Mouse (Mus musculus): Measurements from ENCODE around the gene Ppp1r35.

Ppp1r35 gene

DNA sequence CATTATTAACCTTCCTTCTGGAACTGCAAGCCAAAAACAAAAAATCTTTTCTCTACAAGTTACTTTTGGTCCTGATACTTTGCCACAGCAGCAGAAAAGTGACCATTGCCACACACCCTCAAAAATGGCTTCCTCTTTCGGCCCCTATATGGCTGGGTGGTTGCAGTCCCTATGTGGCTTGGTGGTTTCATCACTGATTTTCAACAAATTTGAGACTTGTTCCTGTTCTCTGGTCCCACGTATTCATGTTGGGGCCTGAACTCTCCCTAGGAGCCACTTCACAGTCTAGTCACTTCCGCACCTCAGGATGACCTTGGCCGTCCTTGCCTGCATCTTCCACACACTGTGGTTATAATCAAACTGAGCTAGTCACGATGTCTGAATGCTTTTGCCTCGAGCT, 50.0 kb downstream of the Ppp1r35 start:
- DNase-seq (ENCODE audit: low spot score) = no peak

Data from T-cell, adult 2 months (primary cell).